Mouse (Mus musculus) midbrain, embryonic 10.5 days (tissue): ENCODE data around the gene Wdr26. TPM values are rescaled to one million over a fixed set of nuclear protein-coding genes. Genes with fewer than 3 reads are reported as not detected.

Experiments
- DNase-seq: peaks from one replicate; pipeline ENCODE4 v3.0.0-alpha.2; 2017; ENCODE audit warnings: low spot score
- H3K27ac ChIP-seq: fragments of 300-500 bp; sonication (generic); replicated peaks from 2 replicates; pipeline ENCODE4 v1.5.1; 2016; ENCODE audit warnings: mild to moderate bottlenecking
- H3K27me3 ChIP-seq: fragments of 300-500 bp; sonication (generic); 2 replicates; pipeline ENCODE4 v1.6.1; 2016; ENCODE audit warnings: low read depth, mild to moderate bottlenecking; ENCODE audit not compliant: poor library complexity, severe bottlenecking
- H3K36me3 ChIP-seq: fragments of 300-500 bp; sonication (generic); 2 replicates; pipeline ENCODE4 v1.6.1; 2016; ENCODE audit warnings: mild to moderate bottlenecking, moderate library complexity
- H3K4me1 ChIP-seq: fragments of 300-500 bp; sonication (generic); 2 replicates; pipeline ENCODE4 v1.6.1; 2016
- H3K4me3 ChIP-seq: fragments of 300-500 bp; sonication (generic); 2 replicates; pipeline ENCODE4 v1.5.1; 2016; ENCODE audit warnings: mild to moderate bottlenecking, moderate library complexity
- H3K9me3 ChIP-seq: fragments of 300-500 bp; sonication (generic); replicated peaks from 2 replicates; pipeline ENCODE4 v1.6.1; 2016; ENCODE audit warnings: mild to moderate bottlenecking
- WGBS: fragments of 180-500 bp; shearing (Covaris S2); methylation state at CpG from one replicate; pipeline ENCODE4 v1.1.7; 2016; 5-methylcytosine and 5-hydroxymethylcytosine counted together
- polyA plus RNA-seq: library from polyadenylated mRNA; unstranded; fragments of >200 nt; fragmentation: Nextera tagmentation; extraction: Ambion mirVana; gene quantifications from 2 replicates; pipeline ENCODE4 v1.2.1, GENCODE M21; 2016

Wdr26 gene
- polyA plus RNA-seq, 1 experiment from 2014 or later, result 29.8 TPM

DNA sequence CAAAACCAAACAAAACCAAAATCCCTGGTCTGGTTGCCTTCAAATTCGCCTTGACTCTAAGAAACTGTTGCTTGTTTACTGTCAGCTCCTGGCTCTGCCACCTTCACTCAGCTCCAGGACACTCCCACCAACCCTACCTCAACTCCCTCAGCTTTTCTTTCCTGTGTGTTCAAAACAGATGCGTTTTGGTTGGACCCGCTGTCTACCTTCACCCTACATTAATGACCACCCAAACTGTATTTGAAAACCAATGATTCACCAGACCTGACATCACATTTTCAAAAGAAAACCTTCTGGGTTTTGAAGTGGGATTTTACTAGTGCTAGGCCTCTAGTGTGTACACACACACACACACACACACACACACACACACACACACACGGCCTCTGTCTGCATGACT is 1.7 kb downstream of the Wdr26 start:
- Histone ChIP-seq H3K9me3 (no peaks in the 10 kb centered on the region), H3K36me3 (peaks cover 38% of the 10 kb centered on the region), H3K27me3 (no peaks in the 10 kb centered on the region), H3K4me3 (peak overlapping the region; percentile 75), H3K27ac (no peak overlapping the region), H3K4me1 (peaks cover 30% of the 10 kb centered on the region)
- WGBS, result 25% methylated on average over 4 of the region's 4 CpGs
- DNase-seq, result no peak

DNA sequence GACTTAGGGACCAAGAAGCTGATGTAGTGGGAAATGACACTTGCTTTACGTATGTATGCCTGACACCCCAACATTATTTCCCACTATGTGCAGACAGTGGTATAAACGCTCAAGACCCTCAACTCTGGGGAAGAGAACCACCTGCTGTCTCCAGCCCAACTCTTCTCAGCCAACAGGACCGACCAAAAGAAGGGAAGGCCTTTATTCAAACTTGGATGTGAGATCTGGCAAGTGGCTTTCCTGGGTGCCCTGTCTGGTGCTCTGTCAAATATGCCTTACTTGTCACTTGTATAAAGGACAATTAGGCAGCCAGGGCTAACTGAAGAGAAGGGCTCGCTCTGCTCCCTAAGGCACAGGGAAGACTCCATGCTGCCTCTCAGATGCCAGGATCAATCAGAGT is 12.4 kb downstream of the Wdr26 start:
- no peaks in the 10 kb centered on the region for H3K9me3 ChIP-seq
- H3K4me1 ChIP-seq, result no peaks in the 10 kb centered on the region
- peaks cover 96% of the 10 kb centered on the region for H3K36me3 ChIP-seq
- H3K27ac ChIP-seq, result no peak overlapping the region
- no peak for DNase-seq
- no peaks in the 10 kb centered on the region for H3K27me3 ChIP-seq
- H3K4me3 ChIP-seq, result no peak overlapping the region
- WGBS, result 94% methylated on average over 4 of the region's 4 CpGs

DNA sequence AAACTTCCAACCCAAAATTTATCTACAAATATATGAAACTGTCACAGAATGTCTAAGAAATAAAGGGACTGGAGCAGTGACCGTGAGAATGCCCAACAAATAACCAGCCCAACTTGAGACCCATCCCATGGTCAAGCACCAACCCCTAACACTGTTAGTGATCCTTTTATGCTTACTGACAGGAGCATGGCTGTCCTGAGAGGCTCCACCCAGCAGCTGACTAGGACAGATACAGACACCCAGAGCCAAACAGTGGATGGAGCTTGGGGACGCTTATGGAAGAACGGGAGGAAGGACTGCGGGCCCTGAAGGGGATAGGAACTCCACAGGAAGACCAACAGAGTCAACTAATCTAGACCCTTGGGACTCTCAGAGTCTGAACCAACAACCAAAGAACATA is 22.9 kb downstream of the Wdr26 start:
- Histone ChIP-seq H3K4me3 (no peak overlapping the region), H3K9me3 (no peaks in the 10 kb centered on the region), H3K4me1 (no peaks in the 10 kb centered on the region), H3K36me3 (peaks cover 99% of the 10 kb centered on the region), H3K27me3 (no peaks in the 10 kb centered on the region), H3K27ac (no peak overlapping the region)
- WGBS, result 97% methylated on average over 4 of the region's 4 CpGs
- no peak for DNase-seq

DNA sequence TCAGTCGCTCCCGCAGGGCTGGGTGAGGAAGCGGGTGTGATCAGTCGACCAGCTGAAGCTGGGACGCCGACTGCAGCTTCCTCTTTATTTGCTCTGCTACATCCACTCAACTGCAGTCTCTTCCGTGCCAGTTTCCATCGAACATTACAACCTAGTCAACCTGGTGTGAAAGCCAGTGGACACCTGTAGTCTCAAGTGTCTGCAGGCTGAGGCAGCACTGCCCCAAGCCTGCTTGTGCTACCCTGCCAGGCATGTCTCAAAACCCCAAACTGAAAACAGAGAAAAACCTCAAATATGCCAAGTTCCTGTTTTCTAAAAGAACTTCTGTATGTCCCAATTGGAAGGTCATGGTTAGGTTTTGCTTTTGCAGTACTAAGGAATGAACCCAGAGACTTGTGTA is 41.6 kb downstream of the Wdr26 start:
- no peaks in the 10 kb centered on the region for H3K27me3 ChIP-seq
- H3K9me3 ChIP-seq, result no peaks in the 10 kb centered on the region
- DNase-seq, result no peak
- 86% methylated on average over 8 of the region's 8 CpGs for WGBS
- H3K27ac ChIP-seq, result no peak overlapping the region
- peaks cover 89% of the 10 kb centered on the region for H3K36me3 ChIP-seq
- H3K4me1 ChIP-seq, result no peaks in the 10 kb centered on the region
- H3K4me3 ChIP-seq, result no peak overlapping the region

- Histone ChIP-seq H3K36me3 (peaks cover 96% of the 10 kb centered on the region), H3K27ac (no peak overlapping the region), H3K9me3 (no peaks in the 10 kb centered on the region), H3K4me3 (no peak overlapping the region), H3K27me3 (no peaks in the 10 kb centered on the region), H3K4me1 (no peaks in the 10 kb centered on the region)
- WGBS, result 86% methylated on average over 3 of the region's 3 CpGs
- no peak for DNase-seq
These were observed 43.4 kb downstream of the Wdr26 start for GRCm38 (mm10) chr1:181168377-181168776.

- Histone ChIP-seq H3K27ac (no peak overlapping the region), H3K27me3 (no peaks in the 10 kb centered on the region), H3K4me1 (no peaks in the 10 kb centered on the region), H3K4me3 (no peak overlapping the region), H3K9me3 (no peaks in the 10 kb centered on the region), H3K36me3 (peaks cover 98% of the 10 kb centered on the region)
- DNase-seq, result no peak
- WGBS, result 85% methylated on average over 2 of the region's 2 CpGs
These were observed 44.0 kb downstream of the Wdr26 start for GRCm38 (mm10) chr1:181167816-181168215.

DNA sequence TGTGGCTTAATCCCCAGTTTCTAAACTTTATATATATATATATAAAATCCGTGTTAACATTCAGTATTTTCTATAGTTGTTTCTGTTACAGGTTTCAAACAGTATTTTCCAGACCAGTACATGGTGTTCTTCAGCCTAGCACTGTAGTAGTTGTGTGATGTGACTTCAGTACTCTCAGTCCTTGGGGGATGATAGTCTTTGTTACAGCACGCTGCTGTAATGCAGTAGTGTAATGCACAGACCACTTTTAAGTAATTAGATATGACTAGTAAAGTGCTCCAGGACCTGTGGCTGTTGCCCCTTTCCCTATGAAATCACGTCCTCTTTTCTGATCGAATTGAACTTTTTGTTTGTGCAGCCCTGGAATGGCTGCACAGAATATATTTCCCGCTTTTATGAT is 60.3 kb downstream of the Wdr26 start:
- Histone ChIP-seq H3K27ac (peak overlapping the region; percentile 94), H3K9me3 (no peaks in the 10 kb centered on the region), H3K4me1 (peaks cover 24% of the 10 kb centered on the region), H3K4me3 (peak overlapping the region; percentile 93), H3K36me3 (peaks cover 29% of the 10 kb centered on the region), H3K27me3 (no peaks in the 10 kb centered on the region)
- WGBS, result 50% methylated on average over 5 of the region's 5 CpGs
- no peak for DNase-seq

GRCm38 (mm10) chr1:181150827-181151534 is 60.8 kb downstream of the Wdr26 start:
- no peaks in the 10 kb centered on the region for H3K27me3 ChIP-seq
- H3K9me3 ChIP-seq, result no peaks in the 10 kb centered on the region
- DNase-seq, result peak; percentile 89
- peak overlapping the region; percentile 93 for H3K4me3 ChIP-seq
- peaks cover 24% of the 10 kb centered on the region for H3K36me3 ChIP-seq
- WGBS, result under 1% methylated on average over 59 of the region's 59 CpGs
- H3K4me1 ChIP-seq, result peaks cover 29% of the 10 kb centered on the region
- peak overlapping the region; percentile 94 for H3K27ac ChIP-seq

GRCm38 (mm10) chr1:181150431-181150826 is 61.4 kb downstream of the Wdr26 start:
- Histone ChIP-seq H3K4me1 (peaks cover 35% of the 10 kb centered on the region), H3K36me3 (peaks cover 18% of the 10 kb centered on the region), H3K9me3 (no peaks in the 10 kb centered on the region), H3K4me3 (peak overlapping the region; percentile 93), H3K27ac (peak overlapping the region; percentile 94; the same call in 1 of the 2 replicates), H3K27me3 (no peaks in the 10 kb centered on the region)
- WGBS, result 64% methylated on average over 3 of the region's 3 CpGs
- DNase-seq, result no peak

GRCm38 (mm10) chr1:181149373-181150017 is 62.3 kb downstream of the Wdr26 start:
- H3K27ac ChIP-seq, result no peak overlapping the region
- peaks cover 42% of the 10 kb centered on the region for H3K4me1 ChIP-seq
- DNase-seq, result no peak
- H3K36me3 ChIP-seq, result peaks cover 9% of the 10 kb centered on the region
- H3K4me3 ChIP-seq, result no peak overlapping the region
- 83% methylated on average over 3 of the region's 3 CpGs for WGBS
- H3K9me3 ChIP-seq, result no peaks in the 10 kb centered on the region
- H3K27me3 ChIP-seq, result no peaks in the 10 kb centered on the region

- peaks cover 42% of the 10 kb centered on the region for H3K4me1 ChIP-seq
- no peaks in the 10 kb centered on the region; the same call in 1 of the 2 replicates for H3K36me3 ChIP-seq
- WGBS, result 71% methylated on average over 5 of the region's 5 CpGs
- no peaks in the 10 kb centered on the region for H3K9me3 ChIP-seq
- no peaks in the 10 kb centered on the region for H3K27me3 ChIP-seq
- no peak overlapping the region for H3K27ac ChIP-seq
- H3K4me3 ChIP-seq, result no peak overlapping the region
- DNase-seq, result no peak
These were observed 63.3 kb downstream of the Wdr26 start for GRCm38 (mm10) chr1:181148540-181148939.

- Histone ChIP-seq H3K27ac (no peak overlapping the region), H3K27me3 (no peaks in the 10 kb centered on the region), H3K4me1 (peaks cover 36% of the 10 kb centered on the region), H3K4me3 (peak overlapping the region; percentile 86; the same call in 1 of the 2 replicates), H3K9me3 (no peaks in the 10 kb centered on the region), H3K36me3 (peaks cover 10% of the 10 kb centered on the region)
- DNase-seq, result no peak
- 88% methylated on average over 2 of the region's 2 CpGs for WGBS
These were observed 65.6 kb downstream of the Wdr26 start for GRCm38 (mm10) chr1:181146187-181146586.

- H3K27me3 ChIP-seq, result no peaks in the 10 kb centered on the region
- H3K36me3 ChIP-seq, result peaks cover 23% of the 10 kb centered on the region
- H3K9me3 ChIP-seq, result no peaks in the 10 kb centered on the region
- peaks cover 34% of the 10 kb centered on the region for H3K4me1 ChIP-seq
- H3K4me3 ChIP-seq, result peak overlapping the region; percentile 86
- 23% methylated on average over 12 of the region's 12 CpGs for WGBS
- DNase-seq, result no peak
- peak overlapping the region; percentile 88 for H3K27ac ChIP-seq
These were observed 66.8 kb downstream of the Wdr26 start for GRCm38 (mm10) chr1:181144966-181145365.
